Mouse (Mus musculus): ENCODE measurements at regions not wholly inside any gene's neighbourhood (a gene's known extent, or its start where the extent isn't known, plus 50 kb on each side); places are given as distances from the start of the nearest gene placed in this dataset.

DNA sequence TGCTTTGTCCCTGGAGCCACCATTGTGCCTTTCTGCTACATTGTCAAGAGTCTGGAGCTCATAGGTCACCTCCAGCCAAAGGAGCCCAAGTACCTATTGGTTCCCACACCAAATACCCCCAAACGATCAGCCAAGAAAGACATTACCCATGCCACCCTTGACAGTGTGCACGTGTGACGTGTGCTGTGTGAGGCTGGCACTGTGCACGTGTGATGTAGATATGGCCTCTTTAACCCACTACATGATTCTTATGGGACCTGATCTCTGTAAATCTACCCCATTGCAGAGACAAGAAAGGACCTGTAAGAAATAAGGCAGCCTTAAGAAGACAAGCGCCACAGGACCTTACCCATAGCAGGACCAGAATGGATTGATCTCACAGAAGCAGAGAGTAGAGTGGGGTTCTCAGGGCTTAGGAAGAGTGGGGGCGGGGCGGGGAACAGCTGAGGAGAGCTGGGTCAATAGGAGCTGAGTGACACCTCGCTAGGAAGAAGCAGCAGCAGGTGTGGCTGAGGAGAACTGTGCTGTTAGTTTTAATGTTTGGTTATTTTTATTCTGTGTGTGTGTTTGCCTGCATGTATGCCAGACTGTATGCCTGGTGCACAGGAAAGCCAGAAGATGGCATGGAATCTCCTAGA lies 331.5 kb upstream of the 3110018I06Rik start:
- peaks cover 0 to 2% of the 10 kb centered on the region in 2 experiments; a peak in 2 of 4 replicates for H3K4me1 ChIP-seq (ENCODE audit: control insufficient read depth in 2 of 2, insufficient read depth in 2 of 2, low read length in 2 of 2)
- 0 out of 2 replicates have a peak, but pooled peaks cover 11% of the 10 kb centered on the region for H3K27me3 ChIP-seq (ENCODE audit: control insufficient read depth, insufficient read depth, low read length)
- 64% methylated on average over 8 of the region's 8 CpGs for WGBS
- no peaks in the 10 kb centered on the region for H3K36me3 ChIP-seq (ENCODE audit: control insufficient read depth, insufficient read depth, low read length)
- H3K4me2 ChIP-seq (ENCODE audit: low read length) = no peak overlapping the region
- no peaks in the 10 kb centered on the region for H3K9me3 ChIP-seq (ENCODE audit: control insufficient read depth, low read length)
- H3K4me3 ChIP-seq (ENCODE audit: control insufficient read depth in 1 of 2, insufficient read depth in 1 of 2, low read depth in 1 of 2, low read length in 2 of 2) = no peak overlapping the region
- ATAC-seq (ENCODE audit: insufficient number of reproducible peaks, insufficient read depth, low FRiP score, low read depth) = no peak
- H3K27ac ChIP-seq (replicated peaks in 1 of 2; ENCODE audit: control insufficient read depth in 1 of 2, insufficient read depth in 1 of 2, low read depth in 2 of 2, low read length in 2 of 2) = no peak overlapping the region
- H3K9ac ChIP-seq (ENCODE audit: low read length) = no peak overlapping the region

DNA sequence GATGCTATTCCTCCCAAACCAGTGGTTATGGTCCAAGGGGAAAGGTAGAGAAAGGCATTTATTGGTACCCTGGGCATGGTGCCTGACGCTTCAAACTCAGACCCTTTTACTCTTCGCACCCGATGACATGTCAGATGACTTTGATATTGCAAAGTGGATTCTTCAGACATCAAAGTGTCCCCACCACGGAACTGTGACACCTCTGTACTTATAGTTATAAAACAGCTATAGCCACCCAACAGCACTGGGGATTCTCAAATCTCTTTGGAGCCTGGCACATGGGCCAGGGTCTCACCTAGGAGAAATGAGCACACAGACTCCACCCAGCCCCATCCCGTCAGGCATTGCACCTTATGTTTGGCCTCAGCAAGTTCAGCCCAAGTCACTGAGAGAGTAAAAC lies 329.3 kb upstream of the 3110018I06Rik start:
- 0 out of 2 replicates have a peak, but pooled peaks cover 11% of the 10 kb centered on the region for H3K27me3 ChIP-seq (ENCODE audit: control insufficient read depth, insufficient read depth, low read length)
- no peak overlapping the region for H3K4me3 ChIP-seq (ENCODE audit: control insufficient read depth in 1 of 2, insufficient read depth in 1 of 2, low read depth in 1 of 2, low read length in 2 of 2)
- no peak overlapping the region for H3K27ac ChIP-seq (replicated peaks in 1 of 2; ENCODE audit: control insufficient read depth in 1 of 2, insufficient read depth in 1 of 2, low read depth in 2 of 2, low read length in 2 of 2)
- no peaks in the 10 kb centered on the region for H3K9me3 ChIP-seq (ENCODE audit: control insufficient read depth, low read length)
- no peak overlapping the region for H3K4me2 ChIP-seq (ENCODE audit: low read length)
- 48% methylated on average over 5 of the region's 5 CpGs for WGBS
- no peak for ATAC-seq (ENCODE audit: insufficient number of reproducible peaks, insufficient read depth, low FRiP score, low read depth)
- no peak overlapping the region for H3K9ac ChIP-seq (ENCODE audit: low read length)
- no peaks in the 10 kb centered on the region for H3K36me3 ChIP-seq (ENCODE audit: control insufficient read depth, insufficient read depth, low read length)
- H3K4me1 ChIP-seq (ENCODE audit: control insufficient read depth in 2 of 2, insufficient read depth in 2 of 2, low read length in 2 of 2) = peaks cover 0 to 2% of the 10 kb centered on the region in 2 experiments; a peak in 2 of 4 replicates

DNA sequence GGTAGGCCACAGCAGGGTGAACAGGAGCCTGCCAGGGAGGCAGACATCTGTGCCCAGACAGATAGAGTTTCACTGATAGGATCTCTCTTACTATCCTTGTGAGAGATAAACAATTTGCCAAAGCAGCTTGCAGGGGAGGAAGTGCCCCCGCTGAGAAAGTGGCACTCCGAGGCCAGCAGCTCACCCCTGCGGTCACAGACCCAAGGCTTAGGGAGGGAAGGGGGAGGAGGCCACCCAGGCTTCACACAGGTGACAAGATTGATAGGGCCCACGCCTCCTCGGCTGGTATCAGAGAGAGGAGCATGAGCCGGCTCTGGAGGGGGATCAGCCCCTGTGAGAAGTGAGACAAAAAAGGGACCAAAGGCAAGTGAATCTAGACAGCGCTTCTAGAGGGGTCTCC lies 328.3 kb upstream of the 3110018I06Rik start:
- H3K27me3 ChIP-seq (ENCODE audit: control insufficient read depth, insufficient read depth, low read length) = 0 out of 2 replicates have a peak, but pooled peaks cover 11% of the 10 kb centered on the region
- ATAC-seq (ENCODE audit: insufficient number of reproducible peaks, insufficient read depth, low FRiP score, low read depth) = no peak
- H3K4me2 ChIP-seq (ENCODE audit: low read length) = no peak overlapping the region
- no peak overlapping the region for H3K4me3 ChIP-seq (ENCODE audit: control insufficient read depth in 1 of 2, insufficient read depth in 1 of 2, low read depth in 1 of 2, low read length in 2 of 2)
- no peak overlapping the region for H3K9ac ChIP-seq (ENCODE audit: low read length)
- peaks cover 0 to 2% of the 10 kb centered on the region in 2 experiments; a peak in 2 of 4 replicates for H3K4me1 ChIP-seq (ENCODE audit: control insufficient read depth in 2 of 2, insufficient read depth in 2 of 2, low read length in 2 of 2)
- no peak overlapping the region for H3K27ac ChIP-seq (replicated peaks in 1 of 2; ENCODE audit: control insufficient read depth in 1 of 2, insufficient read depth in 1 of 2, low read depth in 2 of 2, low read length in 2 of 2)
- 4% methylated on average over 7 of the region's 7 CpGs for WGBS
- H3K36me3 ChIP-seq (ENCODE audit: control insufficient read depth, insufficient read depth, low read length) = no peaks in the 10 kb centered on the region
- no peaks in the 10 kb centered on the region for H3K9me3 ChIP-seq (ENCODE audit: control insufficient read depth, low read length)

DNA sequence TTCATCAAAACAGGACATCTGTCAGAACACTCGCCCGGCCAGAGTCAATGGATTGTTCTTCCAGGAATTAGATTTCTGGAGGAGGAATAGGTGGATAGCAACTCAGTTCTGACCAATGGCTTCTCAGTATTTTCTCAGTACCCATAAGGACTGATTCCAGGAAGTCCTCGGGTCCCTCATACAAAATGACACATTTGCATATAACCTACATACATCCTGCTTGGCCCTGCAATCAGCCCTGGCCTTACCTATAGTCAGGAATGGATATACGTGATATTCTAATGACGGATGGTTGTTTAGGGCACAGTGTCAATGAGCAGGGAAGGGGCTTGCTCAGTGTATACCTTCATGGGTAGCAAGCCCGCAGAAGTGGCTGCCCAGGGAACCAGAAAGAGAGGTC lies 327.8 kb upstream of the 3110018I06Rik start:
- Histone ChIP-seq H3K36me3 (ENCODE audit: control insufficient read depth, insufficient read depth, low read length) (no peaks in the 10 kb centered on the region), H3K9ac (ENCODE audit: low read length) (no peak overlapping the region), H3K9me3 (ENCODE audit: control insufficient read depth, low read length) (no peaks in the 10 kb centered on the region), H3K27ac (replicated peaks in 1 of 2; ENCODE audit: control insufficient read depth in 1 of 2, insufficient read depth in 1 of 2, low read depth in 2 of 2, low read length in 2 of 2) (no peak overlapping the region), H3K4me1 (ENCODE audit: control insufficient read depth in 2 of 2, insufficient read depth in 2 of 2, low read length in 2 of 2) (peaks cover 0 to 2% of the 10 kb centered on the region in 2 experiments; a peak in 2 of 4 replicates), H3K4me2 (ENCODE audit: low read length) (no peak overlapping the region), H3K4me3 (ENCODE audit: control insufficient read depth in 1 of 2, insufficient read depth in 1 of 2, low read depth in 1 of 2, low read length in 2 of 2) (no peak overlapping the region), H3K27me3 (ENCODE audit: control insufficient read depth, insufficient read depth, low read length) (0 out of 2 replicates have a peak, but pooled peaks cover 11% of the 10 kb centered on the region)
- ATAC-seq (ENCODE audit: insufficient number of reproducible peaks, insufficient read depth, low FRiP score, low read depth) = no peak
- WGBS = 39% methylated on average over 6 of the region's 6 CpGs

DNA sequence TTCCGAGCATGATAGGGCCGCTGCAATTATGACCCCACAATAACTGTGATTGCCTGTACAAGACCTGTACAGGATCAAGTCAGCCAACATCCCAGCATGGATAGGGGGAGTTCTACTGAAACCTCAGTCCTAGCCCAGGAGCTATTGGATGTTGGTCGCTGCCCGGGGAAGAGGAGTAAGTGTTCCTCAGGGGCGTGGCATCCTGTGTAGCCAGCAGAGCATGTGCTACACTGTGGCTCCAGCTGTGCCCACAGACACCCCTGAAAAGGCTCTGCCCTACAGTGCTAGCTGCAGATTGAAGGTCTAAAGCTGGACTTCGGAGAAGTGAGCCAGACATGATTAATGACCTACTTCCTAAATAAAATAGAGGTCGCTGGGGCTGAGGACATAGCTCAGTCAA lies 317.5 kb upstream of the 3110018I06Rik start:
- H3K27ac ChIP-seq (replicated peaks in 1 of 2; ENCODE audit: control insufficient read depth in 1 of 2, insufficient read depth in 1 of 2, low read depth in 2 of 2, low read length in 2 of 2) = no peak overlapping the region
- WGBS = 67% methylated on average over 7 of the region's 7 CpGs
- no peaks in the 10 kb centered on the region for H3K9me3 ChIP-seq (ENCODE audit: control insufficient read depth, low read length)
- H3K27me3 ChIP-seq (ENCODE audit: control insufficient read depth, insufficient read depth, low read length) = no peaks in the 10 kb centered on the region
- no peak overlapping the region for H3K4me2 ChIP-seq (ENCODE audit: low read length)
- no peaks in the 10 kb centered on the region for H3K4me1 ChIP-seq (ENCODE audit: control insufficient read depth in 2 of 2, insufficient read depth in 2 of 2, low read length in 2 of 2)
- ATAC-seq (ENCODE audit: insufficient number of reproducible peaks, insufficient read depth, low FRiP score, low read depth) = no peak
- no peaks in the 10 kb centered on the region for H3K36me3 ChIP-seq (ENCODE audit: control insufficient read depth, insufficient read depth, low read length)
- no peak overlapping the region for H3K9ac ChIP-seq (ENCODE audit: low read length)
- H3K4me3 ChIP-seq (ENCODE audit: control insufficient read depth in 1 of 2, insufficient read depth in 1 of 2, low read depth in 1 of 2, low read length in 2 of 2) = no peak overlapping the region

DNA sequence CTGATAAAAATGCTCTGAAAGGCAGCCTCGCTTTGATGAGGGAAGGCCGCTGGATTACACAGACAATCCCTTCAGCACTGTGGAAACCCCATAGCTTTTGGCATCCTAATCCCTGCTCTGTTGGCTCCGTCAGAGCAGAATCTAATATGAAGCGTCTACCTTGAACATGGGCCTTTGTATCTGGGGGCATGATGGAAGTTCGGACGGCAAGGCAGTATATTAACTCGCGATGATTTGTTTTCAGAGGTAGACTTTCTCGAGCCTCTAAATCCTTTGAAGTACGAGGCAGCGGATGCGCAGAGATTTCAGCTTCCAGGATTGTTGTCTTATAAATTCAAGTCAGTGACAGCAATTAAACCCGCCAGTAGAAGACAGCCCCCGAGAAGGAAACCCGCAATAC lies 316.8 kb upstream of the 3110018I06Rik start:
- WGBS = 84% methylated on average over 15 of the region's 15 CpGs
- no peak overlapping the region for H3K27ac ChIP-seq (replicated peaks in 1 of 2; ENCODE audit: control insufficient read depth in 1 of 2, insufficient read depth in 1 of 2, low read depth in 2 of 2, low read length in 2 of 2)
- H3K4me2 ChIP-seq (ENCODE audit: low read length) = no peak overlapping the region
- H3K36me3 ChIP-seq (ENCODE audit: control insufficient read depth, insufficient read depth, low read length) = no peaks in the 10 kb centered on the region
- ATAC-seq (ENCODE audit: insufficient number of reproducible peaks, insufficient read depth, low FRiP score, low read depth) = no peak
- H3K9ac ChIP-seq (ENCODE audit: low read length) = no peak overlapping the region
- no peaks in the 10 kb centered on the region for H3K4me1 ChIP-seq (ENCODE audit: control insufficient read depth in 2 of 2, insufficient read depth in 2 of 2, low read length in 2 of 2)
- no peaks in the 10 kb centered on the region for H3K27me3 ChIP-seq (ENCODE audit: control insufficient read depth, insufficient read depth, low read length)
- H3K4me3 ChIP-seq (ENCODE audit: control insufficient read depth in 1 of 2, insufficient read depth in 1 of 2, low read depth in 1 of 2, low read length in 2 of 2) = no peak overlapping the region
- no peaks in the 10 kb centered on the region for H3K9me3 ChIP-seq (ENCODE audit: control insufficient read depth, low read length)

DNA sequence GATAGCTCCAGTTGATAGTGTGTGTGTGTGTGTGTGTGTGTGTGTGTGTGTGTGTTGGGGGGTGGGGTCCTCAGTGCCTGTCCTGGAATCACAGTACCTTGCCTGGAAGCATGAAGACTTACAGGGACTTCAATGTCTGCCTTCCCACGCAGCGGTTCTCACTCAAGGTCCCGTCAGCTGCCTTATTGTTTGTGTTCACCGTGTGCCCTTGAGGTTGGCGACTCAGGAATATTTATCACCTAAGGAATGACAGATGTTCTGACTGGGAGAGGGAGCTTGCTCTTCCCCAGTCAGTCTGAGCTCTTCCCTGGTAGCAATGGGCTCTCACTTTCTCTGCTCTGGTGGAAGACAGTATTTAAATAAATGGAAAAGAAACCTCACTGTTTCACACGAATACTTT lies 309.8 kb upstream of the 3110018I06Rik start:
- Histone ChIP-seq H3K27ac (replicated peaks in 1 of 2; ENCODE audit: control insufficient read depth in 1 of 2, insufficient read depth in 1 of 2, low read depth in 2 of 2, low read length in 2 of 2) (no peak overlapping the region), H3K27me3 (ENCODE audit: control insufficient read depth, insufficient read depth, low read length) (no peaks in the 10 kb centered on the region), H3K9ac (ENCODE audit: low read length) (no peak overlapping the region), H3K4me3 (ENCODE audit: control insufficient read depth in 1 of 2, insufficient read depth in 1 of 2, low read depth in 1 of 2, low read length in 2 of 2) (no peak overlapping the region), H3K36me3 (ENCODE audit: control insufficient read depth, insufficient read depth, low read length) (no peaks in the 10 kb centered on the region), H3K4me2 (ENCODE audit: low read length) (no peak overlapping the region), H3K4me1 (ENCODE audit: control insufficient read depth in 2 of 2, insufficient read depth in 2 of 2, low read length in 2 of 2) (no peaks in the 10 kb centered on the region), H3K9me3 (ENCODE audit: control insufficient read depth, low read length) (no peaks in the 10 kb centered on the region)
- no peak for ATAC-seq (ENCODE audit: insufficient number of reproducible peaks, insufficient read depth, low FRiP score, low read depth)
- 66% methylated on average over 6 of the region's 6 CpGs for WGBS

DNA sequence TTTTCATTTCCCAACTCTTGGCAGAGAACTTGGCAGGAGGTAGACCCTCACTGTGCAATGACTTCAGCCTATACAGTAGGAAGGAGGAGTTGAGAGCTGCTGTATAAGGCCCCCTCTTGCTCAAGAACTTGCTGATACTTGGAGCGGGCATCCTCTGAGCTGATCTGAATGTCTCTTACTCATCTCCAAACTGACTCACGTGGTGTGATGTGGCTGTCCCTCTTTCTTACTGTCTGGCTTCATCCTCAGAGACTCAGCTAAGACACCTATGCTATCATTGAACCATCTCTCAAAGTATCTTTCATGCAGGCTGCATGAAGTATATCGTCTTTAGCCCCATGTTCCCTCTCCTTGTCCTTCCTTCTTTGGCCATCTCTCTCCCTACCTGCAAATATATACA lies 307.9 kb upstream of the 3110018I06Rik start:
- Histone ChIP-seq H3K4me1 (ENCODE audit: control insufficient read depth in 2 of 2, insufficient read depth in 2 of 2, low read length in 2 of 2) (no peaks in the 10 kb centered on the region), H3K27me3 (ENCODE audit: control insufficient read depth, insufficient read depth, low read length) (no peaks in the 10 kb centered on the region), H3K4me3 (ENCODE audit: control insufficient read depth in 1 of 2, insufficient read depth in 1 of 2, low read depth in 1 of 2, low read length in 2 of 2) (no peak overlapping the region), H3K27ac (replicated peaks in 1 of 2; ENCODE audit: control insufficient read depth in 1 of 2, insufficient read depth in 1 of 2, low read depth in 2 of 2, low read length in 2 of 2) (no peak overlapping the region), H3K9me3 (ENCODE audit: control insufficient read depth, low read length) (no peaks in the 10 kb centered on the region), H3K36me3 (ENCODE audit: control insufficient read depth, insufficient read depth, low read length) (no peaks in the 10 kb centered on the region), H3K4me2 (ENCODE audit: low read length) (no peak overlapping the region), H3K9ac (ENCODE audit: low read length) (no peak overlapping the region)
- WGBS = 85% methylated on average over 3 of the region's 3 CpGs
- ATAC-seq (ENCODE audit: insufficient number of reproducible peaks, insufficient read depth, low FRiP score, low read depth) = no peak
